In the genomic region with DNA sequence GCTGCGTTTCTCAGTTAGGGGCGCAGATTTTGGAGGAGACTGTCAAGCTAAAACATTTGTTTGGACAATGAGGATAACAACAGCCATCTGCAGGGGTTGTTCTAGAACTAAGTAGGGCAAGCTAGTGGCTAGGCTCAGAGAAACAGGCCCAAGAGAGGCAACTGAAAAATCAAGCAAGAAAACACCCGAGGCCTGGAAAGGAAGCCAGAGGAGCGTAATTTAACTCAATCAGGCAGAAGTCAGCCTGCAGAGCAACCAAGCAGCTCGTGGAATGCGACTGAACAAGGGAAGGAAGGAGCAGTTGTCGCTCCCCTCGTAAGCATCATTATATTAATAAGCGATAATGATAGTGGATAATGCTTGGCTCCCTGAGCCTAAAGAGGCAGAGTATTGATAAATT, we compare ENCODE assay signal across 12 mouse cellular contexts. TPM values are rescaled to one million over a fixed set of nuclear protein-coding genes. Genes with fewer than 3 reads are reported as not detected.
A peak's percentile ranks its signal among the peaks of the same experiment; 100 is the strongest.
DNase-seq lines count a peak whose midpoint lies in the region; ATAC-seq and TF ChIP-seq lines count a peak whose summit lies in the region.
"Had no signal": no experiment of that assay in that cellular context is flagged by ENCODE, and none has a peak within 500 bp of the region (broad histone marks: within the 10 kb centered on the region; RNA-seq: fewer than 3 reads in every experiment).

No protein-coding gene starts in this region.

- no peaks in the 10 kb centered on the region for H3K27me3 ChIP-seq in kidney, postnatal 0 days (ENCODE audit: insufficient read depth, low read length)
- no peaks in the 10 kb centered on the region for H3K27me3 ChIP-seq in hindbrain, embryonic 13.5 days

- no peaks in the 10 kb centered on the region for H3K9me3 ChIP-seq in kidney, postnatal 0 days (replicated peaks; ENCODE audit: low read length)
- no peaks in the 10 kb centered on the region for H3K9me3 ChIP-seq in hindbrain, embryonic 13.5 days
- H3K9me3 ChIP-seq: limb, embryonic 12.5 days had no signal

- WGBS in kidney, postnatal 0 days, result 44% methylated on average over 9 of the region's 9 CpGs
- 43% methylated on average over 9 of the region's 9 CpGs for WGBS in hindbrain, embryonic 13.5 days

- no peak for TF ChIP-seq CTCF in kidney, postnatal 0 days (IDR thresholded peaks at IDR 0.05; ENCODE audit: low read depth)

- H3K4me1 ChIP-seq in kidney, postnatal 0 days (replicated peaks; ENCODE audit: insufficient read depth, low read length), result peaks cover 28% of the 10 kb centered on the region; the same call in 1 of the 2 replicates
- peaks cover 80% of the 10 kb centered on the region for H3K4me1 ChIP-seq in hindbrain, embryonic 13.5 days (replicated peaks)

- H3K27ac ChIP-seq in kidney, postnatal 0 days, result peak overlapping the region; percentile 39; the same call in 1 of the 2 replicates
- peak overlapping the region; percentile 71 for H3K27ac ChIP-seq in hindbrain, embryonic 13.5 days
- H3K27ac ChIP-seq: limb, embryonic 12.5 days had no signal

- H3K4me3 ChIP-seq in kidney, postnatal 0 days (replicated peaks; ENCODE audit: low read depth, low read length), result no peak overlapping the region
- H3K4me3 ChIP-seq in hindbrain, embryonic 13.5 days, result no peak overlapping the region
- H3K4me3 ChIP-seq: limb, embryonic 12.5 days had no signal

- H3K9ac ChIP-seq in kidney, postnatal 0 days (ENCODE audit: low read depth, low read length), result no peak overlapping the region
- H3K9ac ChIP-seq in hindbrain, embryonic 13.5 days, result no peak overlapping the region
- H3K9ac ChIP-seq: limb, embryonic 12.5 days had no signal

- no peak overlapping the region for H3K4me2 ChIP-seq in kidney, postnatal 0 days (ENCODE audit: low read length)
- H3K4me2 ChIP-seq in hindbrain, embryonic 13.5 days, result no peak overlapping the region
- H3K4me2 ChIP-seq: limb, embryonic 12.5 days had no signal

- DNase-seq in cerebellum, postnatal 10 days, result peak; percentile 52 to 55
- peak; percentile 35 for DNase-seq in kidney, postnatal 0 days (ENCODE audit: low spot score)
- no peak for DNase-seq in kidney, postnatal 10 days
- DNase-seq in retina, postnatal 1 day, result peak; percentile 76
- DNase-seq in adrenal gland, adult (ENCODE audit: inconsistent age in 2 of 2, low spot score in 1 of 2), result no peak
- DNase-seq in yolk sac, embryonic 10.5 days (ENCODE audit: low spot score), result no peak
- DNase-seq: lung, adult 2 months; thymus, postnatal 36 days had no signal

- ATAC-seq in cerebellum, adult (ENCODE audit: insufficient number of reproducible peaks, low FRiP score, low TSS enrichment), result no peak
- ATAC-seq in kidney, postnatal 0 days (replicated peaks; ENCODE audit: low FRiP score, low read depth), result no peak
- no peak for ATAC-seq in hindbrain, embryonic 13.5 days (ENCODE audit: low FRiP score)

- H3K36me3 ChIP-seq in kidney, postnatal 0 days (ENCODE audit: insufficient read depth, low read length), result no peaks in the 10 kb centered on the region
- peaks cover 8% of the 10 kb centered on the region for H3K36me3 ChIP-seq in hindbrain, embryonic 13.5 days

RNA-seq across cellular contexts. Expression of gene Nin, which starts 7.0 kb away (rescaled TPM):
- polyA plus RNA-seq in kidney, postnatal 0 days (2015; fragmentation: Nextera tagmentation; extraction: Ambion mirVana), result 7.6 and 7.9 TPM in 2 replicates
- polyA plus RNA-seq in hindbrain, embryonic 13.5 days (2015; fragmentation: Nextera tagmentation; extraction: Ambion mirVana), result 13.3 and 13.4 TPM in 2 replicates

RNA-seq across cellular contexts. Expression of gene Abhd12b, which starts 47.4 kb away (rescaled TPM):
- not detected in 2 replicates for polyA plus RNA-seq in kidney, postnatal 0 days (2015; fragmentation: Nextera tagmentation; extraction: Ambion mirVana)
- 0.12 TPM in 1 of 2 replicates, not detected in the other for polyA plus RNA-seq in hindbrain, embryonic 13.5 days (2015; fragmentation: Nextera tagmentation; extraction: Ambion mirVana)
- polyA plus RNA-seq: limb, embryonic 12.5 days; spleen, adult 2 months had no signal

Comparison
In these comparisons a context has a peak if more than half of its experiments do, and no peak if none do; other contexts are left out.
1. DNase-seq: peak in cerebellum, postnatal 10 days (2 of 2), kidney, postnatal 0 days (single experiment) and retina, postnatal 1 day (single experiment); none in kidney, postnatal 10 days (single experiment), adrenal gland, adult (0 of 2) and yolk sac, embryonic 10.5 days (single experiment).